Mouse (Mus musculus): ENCODE measurements around the gene Vmn1r222. TPM values are rescaled to one million over a fixed set of nuclear protein-coding genes. Genes with fewer than 3 reads are reported as not detected.
A peak's percentile ranks its signal among the peaks of the same experiment; 100 is the strongest.
"Not testable (repeated sequence)": the region's sequence is repeated elsewhere in the genome, so short reads cannot be mapped to it uniquely, and the experiment has no call there.

Gene Vmn1r222
- total and polyA plus RNA-seq, 2 experiments from 2014 or later: not detected

- not testable (repeated sequence) for H3K27me3 ChIP-seq (ENCODE audit: insufficient read depth, low read length); H3K9me3 ChIP-seq (ENCODE audit: low read length); H3K27ac ChIP-seq; H3K9ac ChIP-seq (replicated peaks; ENCODE audit: low read length); H3K4me1 ChIP-seq (ENCODE audit: insufficient read depth, low read length); H3K4me3 ChIP-seq (ENCODE audit: low read length); H3K36me3 ChIP-seq (ENCODE audit: insufficient read depth, low read length)
- peak overlapping the region; percentile 48; the same call in 1 of the 2 replicates for H3K4me2 ChIP-seq (ENCODE audit: low read depth, low read length)
- peak; percentile 52 for TF ChIP-seq CTCF (IDR thresholded peaks at IDR 0.05; ENCODE audit: low read depth)
- WGBS: 42% methylated on average over 4 of the region's 4 CpGs
- peak; percentile 94 for ATAC-seq
- DNase-seq (ENCODE audit: low spot score): peak; percentile 73
These were observed 33.4 kb upstream of the Vmn1r222 start for GRCm38 (mm10) chr13:23269127-23269526.

GRCm38 (mm10) chr13:23268606-23269005, 32.9 kb upstream of the Vmn1r222 start:
- H3K36me3 ChIP-seq (ENCODE audit: insufficient read depth, low read length); H3K4me3 ChIP-seq (ENCODE audit: low read length); DNase-seq (ENCODE audit: low spot score); H3K4me1 ChIP-seq (ENCODE audit: insufficient read depth, low read length); H3K9me3 ChIP-seq (ENCODE audit: low read length); H3K4me2 ChIP-seq (ENCODE audit: low read depth, low read length); H3K27ac ChIP-seq; H3K9ac ChIP-seq (replicated peaks; ENCODE audit: low read length); H3K27me3 ChIP-seq (ENCODE audit: insufficient read depth, low read length): not testable (repeated sequence)
- ATAC-seq: peak; percentile 11; the same call in 1 of the 2 replicates
- 86% methylated on average over 2 of the region's 3 CpGs for WGBS

GRCm38 (mm10) chr13:23258546-23259048, 22.9 kb upstream of the Vmn1r222 start:
- Histone ChIP-seq H3K27me3 (ENCODE audit: insufficient read depth, low read length) (no peaks in the 10 kb centered on the region), H3K27ac (no peak overlapping the region), H3K4me2 (ENCODE audit: low read depth, low read length) (no peak overlapping the region), H3K9me3 (ENCODE audit: low read length) (no peaks in the 10 kb centered on the region), H3K4me3 (ENCODE audit: low read length) (no peak overlapping the region), H3K9ac (replicated peaks; ENCODE audit: low read length) (no peak overlapping the region), H3K36me3 (ENCODE audit: insufficient read depth, low read length) (no peaks in the 10 kb centered on the region), H3K4me1 (ENCODE audit: insufficient read depth, low read length) (no peaks in the 10 kb centered on the region)
- DNase-seq (ENCODE audit: low spot score) (no peak), ATAC-seq (no peak)
- no peak for TF ChIP-seq CTCF (IDR thresholded peaks at IDR 0.05; ENCODE audit: low read depth)
- 84% methylated on average over 2 of the region's 2 CpGs for WGBS

- 81% methylated on average over 1 of the region's 1 CpGs for WGBS
- H3K9ac ChIP-seq (replicated peaks; ENCODE audit: low read length); ATAC-seq; H3K36me3 ChIP-seq (ENCODE audit: insufficient read depth, low read length); H3K9me3 ChIP-seq (ENCODE audit: low read length); H3K4me2 ChIP-seq (ENCODE audit: low read depth, low read length); H3K27me3 ChIP-seq (ENCODE audit: insufficient read depth, low read length); H3K27ac ChIP-seq; DNase-seq (ENCODE audit: low spot score); H3K4me3 ChIP-seq (ENCODE audit: low read length); H3K4me1 ChIP-seq (ENCODE audit: insufficient read depth, low read length): not testable (repeated sequence)
These were observed 11.1 kb upstream of the Vmn1r222 start, which contains the start of gene Vmn1r223 for GRCm38 (mm10) chr13:23246834-23247233. Vmn1r223 (plus strand) TSS chr13:23247134.

- 92% methylated on average over 2 of the region's 2 CpGs for whole genome bisulfite sequencing
- H3K4me1 ChIP-seq (ENCODE audit: insufficient read depth, low read length); H3K4me3 ChIP-seq (ENCODE audit: low read length); H3K9ac ChIP-seq (replicated peaks; ENCODE audit: low read length); H3K27me3 ChIP-seq (ENCODE audit: insufficient read depth, low read length); ATAC-seq; H3K4me2 ChIP-seq (ENCODE audit: low read depth, low read length); H3K9me3 ChIP-seq (ENCODE audit: low read length); H3K27ac ChIP-seq; DNase-seq (ENCODE audit: low spot score); H3K36me3 ChIP-seq (ENCODE audit: insufficient read depth, low read length): not testable (repeated sequence)
These were observed 21.9 kb downstream of the Vmn1r222 start, which contains the start of gene Vmn1r221 for GRCm38 (mm10) chr13:23213827-23214226. Vmn1r221 (plus strand) TSS chr13:23214127.

- not testable (repeated sequence) for H3K9me3 ChIP-seq (ENCODE audit: low read length); H3K27me3 ChIP-seq (ENCODE audit: insufficient read depth, low read length); H3K4me1 ChIP-seq (ENCODE audit: insufficient read depth, low read length); DNase-seq (ENCODE audit: low spot score); H3K4me3 ChIP-seq (ENCODE audit: low read length); H3K4me2 ChIP-seq (ENCODE audit: low read depth, low read length); ATAC-seq; H3K36me3 ChIP-seq (ENCODE audit: insufficient read depth, low read length); H3K27ac ChIP-seq; H3K9ac ChIP-seq (replicated peaks; ENCODE audit: low read length)
- 88% methylated on average over 1 of the region's 1 CpGs for WGBS
These were observed 31.9 kb downstream of the Vmn1r222 start for GRCm38 (mm10) chr13:23203885-23204284.

GRCm38 (mm10) chr13:23187875-23188274, 47.9 kb downstream of the Vmn1r222 start, which contains the start of gene Vmn1r220:
Vmn1r220 (minus strand) TSS chr13:23187975.
- Histone ChIP-seq H3K27ac (no peak within 1 kb of the TSS), H3K9me3 (ENCODE audit: low read length) (no peaks in the 10 kb centered on the region), H3K27me3 (ENCODE audit: insufficient read depth, low read length) (no peaks in the 10 kb centered on the region), H3K4me3 (ENCODE audit: low read length) (no peak within 1 kb of the TSS), H3K4me1 (ENCODE audit: insufficient read depth, low read length) (no peaks in the 10 kb centered on the region), H3K9ac (replicated peaks; ENCODE audit: low read length) (no peak within 1 kb of the TSS), H3K4me2 (ENCODE audit: low read depth, low read length) (no peak within 1 kb of the TSS), H3K36me3 (ENCODE audit: insufficient read depth, low read length) (no peaks in the 10 kb centered on the region)
- DNase-seq (ENCODE audit: low spot score): no peak
- 84% methylated on average over 2 of the region's 2 CpGs for WGBS
- no peak for ATAC-seq
- no peak for TF ChIP-seq CTCF (IDR thresholded peaks at IDR 0.05; ENCODE audit: low read depth)

Other genes with a start within 250 kb of the Vmn1r222 start
- not detected in 2 replicates for gene Vmn1r213, start 228.3 kb downstream of the Vmn1r222 start, total RNA-seq (2014; rRNA removed)
- 0.20 TPM in 1 of 2 replicates, not detected in the other for gene Vmn1r213, start 228.3 kb downstream of the Vmn1r222 start, polyA plus RNA-seq (2015; fragmentation: Nextera tagmentation; extraction: Ambion mirVana)
- gene Vmn1r214, start 205.5 kb downstream of the Vmn1r222 start, total RNA-seq (2014; rRNA removed): not detected in 2 replicates
- not detected in 2 replicates for gene Vmn1r214, start 205.5 kb downstream of the Vmn1r222 start, polyA plus RNA-seq (2015; fragmentation: Nextera tagmentation; extraction: Ambion mirVana)
- gene Vmn1r215, start 167.9 kb downstream of the Vmn1r222 start, total RNA-seq (2014; rRNA removed): not detected in 2 replicates
- not detected in 2 replicates for gene Vmn1r215, start 167.9 kb downstream of the Vmn1r222 start, polyA plus RNA-seq (2015; fragmentation: Nextera tagmentation; extraction: Ambion mirVana)
- gene Vmn1r217, start 117.7 kb downstream of the Vmn1r222 start, total RNA-seq (2014; rRNA removed): not detected in 2 replicates
- gene Vmn1r217, start 117.7 kb downstream of the Vmn1r222 start, polyA plus RNA-seq (2015; fragmentation: Nextera tagmentation; extraction: Ambion mirVana): not detected in 2 replicates
- gene Vmn1r218, start 102.8 kb downstream of the Vmn1r222 start, total RNA-seq (2014; rRNA removed): not detected in 2 replicates
- not detected in 2 replicates for gene Vmn1r218, start 102.8 kb downstream of the Vmn1r222 start, polyA plus RNA-seq (2015; fragmentation: Nextera tagmentation; extraction: Ambion mirVana)
- not detected in 2 replicates for gene Vmn1r219, start 76.6 kb downstream of the Vmn1r222 start, total RNA-seq (2014; rRNA removed)
- not detected in 2 replicates for gene Vmn1r219, start 76.6 kb downstream of the Vmn1r222 start, polyA plus RNA-seq (2015; fragmentation: Nextera tagmentation; extraction: Ambion mirVana)
- not detected in 2 replicates for gene Vmn1r220, start 48.0 kb downstream of the Vmn1r222 start, total RNA-seq (2014; rRNA removed)
- gene Vmn1r220, start 48.0 kb downstream of the Vmn1r222 start, polyA plus RNA-seq (2015; fragmentation: Nextera tagmentation; extraction: Ambion mirVana): not detected in 2 replicates
- not detected in 2 replicates for gene Vmn1r221, start 21.8 kb downstream of the Vmn1r222 start, total RNA-seq (2014; rRNA removed)
- gene Vmn1r221, start 21.8 kb downstream of the Vmn1r222 start, polyA plus RNA-seq (2015; fragmentation: Nextera tagmentation; extraction: Ambion mirVana): not detected in 2 replicates
- not detected in 2 replicates for gene Vmn1r223, start 11.2 kb upstream of the Vmn1r222 start, total RNA-seq (2014; rRNA removed)
- not detected in 2 replicates for gene Vmn1r223, start 11.2 kb upstream of the Vmn1r222 start, polyA plus RNA-seq (2015; fragmentation: Nextera tagmentation; extraction: Ambion mirVana)
- 11.9 and 15.7 TPM in 2 replicates for gene Zfp322a, start 133.3 kb upstream of the Vmn1r222 start, total RNA-seq (2014; rRNA removed)
- gene Zfp322a, start 133.3 kb upstream of the Vmn1r222 start, polyA plus RNA-seq (2015; fragmentation: Nextera tagmentation; extraction: Ambion mirVana): 29.3 and 30.0 TPM in 2 replicates
- gene Abt1, start 187.9 kb upstream of the Vmn1r222 start, total RNA-seq (2014; rRNA removed): 5.0 and 5.5 TPM in 2 replicates
- gene Abt1, start 187.9 kb upstream of the Vmn1r222 start, polyA plus RNA-seq (2015; fragmentation: Nextera tagmentation; extraction: Ambion mirVana): 7.2 and 7.6 TPM in 2 replicates
- 0.40 and 0.89 TPM in 2 replicates for gene Btn1a1, start 230.0 kb upstream of the Vmn1r222 start, total RNA-seq (2014; rRNA removed)
- gene Btn1a1, start 230.0 kb upstream of the Vmn1r222 start, polyA plus RNA-seq (2015; fragmentation: Nextera tagmentation; extraction: Ambion mirVana): 0.15 and 0.24 TPM in 2 replicates